Mouse (Mus musculus) lung, adult 2 months (tissue): Measurements from ENCODE around the gene Cym. TPM values are rescaled to one million over a fixed set of nuclear protein-coding genes. Genes with fewer than 3 reads are reported as not detected.

ENCODE experiments used
- DNase-seq: peaks from one replicate; pipeline ENCODE4 v3.0.0; 2022
- H3K4me1 ChIP-seq: fragments of 200-500 bp; 2 replicates; pipeline ENCODE4 v1.6.1; 2011; ENCODE audit warnings: low read length; ENCODE audit not compliant: control insufficient read depth, insufficient read depth
- H3K4me3 ChIP-seq: fragments of 200-500 bp; replicated peaks from 2 replicates; pipeline ENCODE3; 2011; ENCODE audit warnings: low read depth, mild to moderate bottlenecking, control low read depth, low read length; ENCODE audit errors: extremely low read depth
- CTCF ChIP-seq: fragments of 200-500 bp; IDR thresholded peaks from 2 replicates; pipeline ENCODE4 v1.5.1; 2011; ENCODE audit warnings: mild to moderate bottlenecking, low read length, control low read depth; ENCODE audit not compliant: insufficient read depth
- POLR2A ChIP-seq: fragments of 200-500 bp; IDR thresholded peaks from 2 replicates; pipeline ENCODE4 v1.6.1; 2011; ENCODE audit warnings: low read depth, mild to moderate bottlenecking, control low read depth, low read length, borderline replicate concordance; ENCODE audit errors: extremely low read depth
- WGBS: fragments of 180-500 bp; shearing (Covaris S2); methylation state at CpG from one replicate; pipeline ENCODE4 v1.1.7; 2018; 5-methylcytosine and 5-hydroxymethylcytosine counted together
- polyA plus RNA-seq: library from polyadenylated mRNA; depleted of rRNA; stranded (reverse); fragments of >200 nt; gene quantifications from 2 replicates; pipeline ENCODE4 v1.2.3, GENCODE M21; 2012

The Cym gene
- polyA plus RNA-seq, 1 experiment, result 0.25 TPM

DNA sequence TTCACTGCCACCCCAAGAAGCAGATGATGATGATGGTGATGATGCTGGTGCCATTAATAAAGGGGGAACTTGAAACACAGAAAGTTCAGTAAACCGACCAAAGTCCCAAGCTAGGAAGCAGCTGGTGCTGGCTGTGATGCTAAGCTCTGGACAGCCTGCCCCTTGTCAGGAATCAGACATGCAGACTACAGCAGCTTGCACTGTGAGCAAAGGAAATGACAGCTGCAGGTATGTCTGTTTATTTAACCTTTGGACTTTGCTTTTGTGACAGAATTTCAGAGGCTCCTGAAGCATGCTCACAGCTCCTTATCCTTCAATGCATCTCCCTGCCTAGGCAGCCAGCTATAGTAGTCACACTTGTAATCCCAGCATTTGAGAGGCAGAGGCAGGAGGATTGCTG lies 9.0 kb upstream of the Cym start, which contains the start of gene A630076J17Rik:
Gene A630076J17Rik (plus strand): TSS at position 88 of the 400 bp plus-strand sequence.
- Histone ChIP-seq H3K4me3 (no peak within 1 kb of the TSS), H3K4me1 (no peaks in the 10 kb centered on the region; the same call in 1 of the 2 replicates)
- 12% methylated on average over 1 of the region's 1 CpGs for WGBS
- TF ChIP-seq POLR2A (no peak), CTCF (no peak)
- DNase-seq, result no peak

DNA sequence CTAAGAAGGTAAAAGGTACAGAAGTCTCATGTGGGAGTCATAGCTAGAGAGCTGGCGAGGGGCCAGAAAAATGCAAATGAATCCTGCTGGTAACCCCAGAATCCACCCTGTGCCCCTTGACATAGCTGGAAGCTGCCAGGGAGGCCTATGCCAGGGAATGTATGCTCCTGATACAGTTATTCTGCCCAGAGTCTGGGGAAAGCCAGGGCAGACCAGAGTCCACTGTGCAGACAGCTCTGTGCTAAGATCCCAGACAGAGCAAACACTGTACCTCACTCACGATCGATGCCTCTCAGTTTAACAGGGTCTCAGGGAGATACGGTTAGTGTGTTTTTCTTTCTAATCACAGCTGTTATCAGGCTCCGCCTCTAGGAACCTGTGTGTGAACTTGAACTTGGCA lies 8.3 kb upstream of the Cym start:
- Histone ChIP-seq H3K4me1 (no peaks in the 10 kb centered on the region; the same call in 1 of the 2 replicates), H3K4me3 (no peak overlapping the region)
- 42% methylated on average over 5 of the region's 5 CpGs for WGBS
- no peak for DNase-seq
- TF ChIP-seq CTCF (no peak), POLR2A (no peak)

DNA sequence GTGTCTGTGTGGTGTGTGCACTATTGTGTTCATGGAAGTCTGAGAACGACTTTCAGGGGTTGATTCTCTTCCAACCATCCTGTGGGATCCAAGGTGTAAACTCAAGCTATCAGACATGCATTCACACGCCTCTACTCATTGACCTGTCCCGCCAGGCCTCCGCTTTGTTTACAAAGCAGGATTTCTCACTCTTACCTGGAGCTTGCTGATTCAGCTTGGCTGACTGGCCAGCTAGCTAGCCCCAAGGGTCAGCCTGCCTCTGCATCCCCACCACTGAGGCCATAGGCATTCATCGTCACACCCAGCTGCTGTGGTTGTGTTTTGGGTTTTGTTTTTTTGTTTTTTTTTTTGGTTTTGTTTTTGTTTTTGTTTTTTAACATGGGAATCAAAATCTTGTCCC lies 7.7 kb upstream of the Cym start:
- WGBS, result 67% methylated on average over 5 of the region's 5 CpGs
- DNase-seq, result no peak
- TF ChIP-seq POLR2A (no peak), CTCF (no peak)
- Histone ChIP-seq H3K4me3 (no peak overlapping the region), H3K4me1 (no peaks in the 10 kb centered on the region; the same call in 1 of the 2 replicates)

DNA sequence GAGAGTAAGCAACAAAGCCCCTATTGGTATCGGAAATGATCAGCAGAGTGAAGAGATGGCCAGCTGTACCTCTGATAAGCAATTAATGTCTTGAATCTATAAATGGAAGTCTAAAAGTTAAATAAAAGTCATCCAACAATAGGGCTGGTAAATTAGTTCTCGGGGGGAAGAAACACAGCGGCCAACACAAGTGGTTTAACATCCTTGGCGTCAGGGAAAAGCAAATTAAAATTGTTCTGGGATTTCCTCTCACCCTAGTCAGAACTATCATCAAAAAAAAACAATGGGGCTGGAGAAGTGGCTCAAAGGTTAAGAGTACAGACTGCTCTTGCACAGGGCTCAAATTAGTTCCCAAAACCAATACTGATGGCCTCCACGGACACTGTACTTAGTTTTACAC lies 4.3 kb upstream of the Cym start:
- TF ChIP-seq POLR2A, result no peak
- no peak for TF ChIP-seq CTCF
- WGBS, result 73% methylated on average over 5 of the region's 5 CpGs
- Histone ChIP-seq H3K4me1 (no peaks in the 10 kb centered on the region), H3K4me3 (no peak overlapping the region)
- no peak for DNase-seq

DNA sequence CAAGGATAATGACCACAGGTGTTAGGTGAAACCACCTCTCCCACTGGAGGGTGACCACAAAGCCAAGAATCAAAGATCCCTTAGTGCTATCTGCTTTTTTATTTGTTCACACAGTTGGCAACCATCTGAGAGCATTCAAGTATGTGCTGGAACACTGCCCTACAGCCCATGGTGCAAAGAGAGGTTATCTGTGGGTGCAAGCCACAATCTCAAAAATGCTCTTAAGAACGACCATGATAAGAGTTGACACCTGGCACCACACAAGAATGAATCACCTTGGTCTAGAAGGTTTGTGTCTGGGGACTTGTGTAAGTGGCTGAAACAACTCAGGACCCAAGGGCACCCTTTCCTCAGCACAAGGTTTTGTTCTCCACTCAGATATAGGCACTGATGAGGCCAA lies 1.7 kb upstream of the Cym start:
- no peak for DNase-seq
- H3K4me3 ChIP-seq, result no peak overlapping the region
- no peaks in the 10 kb centered on the region for H3K4me1 ChIP-seq
- TF ChIP-seq POLR2A (no peak), CTCF (no peak)
- WGBS, result 32% methylated on average over 1 of the region's 1 CpGs

DNA sequence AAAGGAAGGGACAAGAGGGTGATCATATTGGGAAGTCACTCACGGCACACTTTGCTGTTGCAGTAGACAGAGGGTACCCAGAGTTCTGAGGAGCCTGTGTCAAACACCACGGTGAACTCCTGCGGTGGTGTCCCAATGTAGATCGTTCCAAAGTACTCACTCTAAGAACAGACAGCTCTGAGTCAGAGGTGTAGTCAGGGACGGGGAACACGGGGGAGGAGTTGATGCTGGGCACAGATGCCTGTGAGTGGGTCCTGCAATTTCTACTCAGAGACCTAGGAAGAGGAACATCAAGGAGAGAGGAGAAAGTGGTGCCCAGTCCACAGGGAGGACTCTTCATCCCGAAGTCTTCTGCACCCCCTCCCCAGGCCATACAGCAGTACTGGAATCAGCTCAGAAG lies 3.0 kb downstream of the Cym start:
- TF ChIP-seq POLR2A (no peak), CTCF (no peak)
- DNase-seq, result no peak
- Histone ChIP-seq H3K4me1 (no peaks in the 10 kb centered on the region), H3K4me3 (no peak overlapping the region)
- WGBS, result 83% methylated on average over 7 of the region's 7 CpGs

DNA sequence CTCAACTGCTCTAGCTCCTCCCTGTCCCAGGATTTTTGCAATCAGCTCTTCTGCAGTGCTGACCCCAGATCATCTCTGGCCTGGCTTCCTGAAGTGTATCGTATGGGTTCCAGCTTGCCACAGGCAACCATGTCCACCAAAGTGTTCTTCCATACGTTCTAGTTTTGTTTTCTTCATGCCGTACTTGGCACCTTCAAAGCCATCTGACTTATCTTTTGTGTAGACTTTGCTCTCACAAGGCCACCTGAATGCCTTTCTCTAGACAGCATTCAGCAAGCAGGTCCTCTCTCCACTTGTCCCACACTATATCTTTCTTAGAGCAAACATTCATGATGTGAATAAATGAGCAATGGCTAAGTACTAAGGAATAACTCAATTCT lies 4.4 kb downstream of the Cym start:
- Histone ChIP-seq H3K4me1 (no peaks in the 10 kb centered on the region), H3K4me3 (no peak overlapping the region)
- TF ChIP-seq CTCF (no peak), POLR2A (no peak)
- WGBS, result 73% methylated on average over 3 of the region's 3 CpGs
- DNase-seq, result no peak

DNA sequence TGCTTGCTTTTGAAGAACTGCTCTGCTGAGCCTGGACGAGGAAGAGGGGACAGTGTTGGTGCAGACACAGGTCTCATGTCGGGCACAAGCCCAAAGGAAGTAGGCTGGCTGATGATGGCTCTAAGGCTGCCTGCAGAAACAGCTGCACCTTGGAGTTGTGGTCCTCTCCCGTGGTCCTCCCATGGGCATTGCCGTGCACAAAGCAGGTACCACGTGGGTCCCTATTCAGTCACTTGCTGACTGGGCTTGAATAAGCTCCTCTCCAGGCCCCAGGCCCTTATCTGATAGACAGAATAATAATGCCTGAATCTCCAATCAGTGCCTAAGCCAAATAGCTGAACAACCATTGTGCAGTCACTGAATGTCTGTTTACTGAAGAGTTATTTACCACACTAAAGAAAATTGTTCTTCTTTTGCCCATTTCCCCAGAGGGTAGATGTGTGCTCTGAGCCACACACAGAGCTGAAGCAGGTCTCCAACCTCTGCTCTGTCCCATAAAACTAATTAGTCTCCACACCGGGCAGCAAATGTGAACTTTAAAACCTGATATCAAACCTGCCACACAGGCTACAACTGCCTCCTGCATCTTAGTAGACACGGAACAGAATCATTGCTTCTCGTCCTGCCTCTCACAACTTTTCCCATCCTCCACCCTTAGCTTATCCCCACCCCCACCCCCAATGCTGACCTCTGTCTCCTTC lies 5.0 kb downstream of the Cym start:
- no peak for DNase-seq
- TF ChIP-seq CTCF, result no peak
- TF ChIP-seq POLR2A, result no peak
- 71% methylated on average over 8 of the region's 8 CpGs for WGBS
- Histone ChIP-seq H3K4me1 (no peaks in the 10 kb centered on the region), H3K4me3 (no peak overlapping the region)

DNA sequence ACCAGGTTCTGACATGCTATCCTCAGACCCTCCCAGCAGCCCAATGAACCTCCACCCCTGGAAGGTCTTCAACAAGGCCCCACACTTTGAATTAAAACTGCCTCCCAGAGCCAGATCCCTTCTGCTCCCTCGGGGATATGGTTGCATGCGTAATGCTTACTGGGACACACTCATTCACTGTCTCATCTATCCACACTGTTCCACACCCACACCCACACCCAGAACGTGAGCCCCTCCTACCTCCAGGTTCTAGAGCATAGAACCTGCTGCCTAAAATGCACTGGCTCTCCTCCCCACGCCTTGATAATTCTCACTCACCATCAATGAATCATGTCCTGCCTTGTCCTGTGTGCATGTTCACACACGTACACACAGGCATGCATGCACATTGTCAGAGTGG lies 6.9 kb downstream of the Cym start:
- Histone ChIP-seq H3K4me1 (no peaks in the 10 kb centered on the region), H3K4me3 (no peak overlapping the region)
- 80% methylated on average over 5 of the region's 5 CpGs for WGBS
- TF ChIP-seq POLR2A (no peak), CTCF (no peak)
- DNase-seq, result no peak

DNA sequence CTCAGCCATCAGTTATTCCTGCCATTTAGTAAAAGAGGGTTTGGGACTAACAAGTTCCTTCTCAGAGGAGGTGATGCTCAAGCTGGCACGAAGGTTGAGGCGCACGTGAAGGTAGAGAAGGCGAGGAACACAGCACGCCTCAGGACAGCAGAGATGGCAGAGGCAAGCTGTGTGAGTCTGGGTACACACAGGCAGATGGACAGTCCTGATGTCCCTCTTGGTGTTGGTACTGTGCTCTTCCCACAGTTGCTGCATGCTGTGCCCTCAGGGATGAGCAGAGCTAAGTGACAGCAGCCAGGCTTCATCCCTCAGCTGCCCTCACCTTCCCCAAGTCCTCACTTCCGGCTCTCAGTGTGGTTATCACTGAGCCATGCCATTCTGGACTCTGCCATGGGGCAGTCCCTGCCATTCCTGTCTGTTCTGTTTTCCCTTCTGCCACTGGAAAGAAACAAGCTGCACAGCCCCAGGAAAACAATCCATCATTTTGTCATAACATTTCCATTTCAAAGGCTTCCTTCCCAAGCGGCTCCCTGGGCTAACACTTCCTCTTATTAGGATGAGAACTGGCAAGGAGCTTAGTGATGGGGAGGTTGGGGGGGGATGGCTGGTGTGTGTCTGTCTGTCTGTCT lies 13.8 kb downstream of the Cym start:
- 54% methylated on average over 7 of the region's 7 CpGs for WGBS
- H3K4me3 ChIP-seq, result no peak overlapping the region
- DNase-seq, result no peak
- H3K4me1 ChIP-seq, result 0 out of 2 replicates have a peak, but pooled peaks cover 4% of the 10 kb centered on the region
- TF ChIP-seq POLR2A (no peak), CTCF (no peak)
